Mouse (Mus musculus): ENCODE results near the gene Fam69a.
"Not testable (repeated sequence)": the region's sequence is repeated elsewhere in the genome, so short reads cannot be mapped to it uniquely, and the experiment has no call there.

Fam69a gene

DNA sequence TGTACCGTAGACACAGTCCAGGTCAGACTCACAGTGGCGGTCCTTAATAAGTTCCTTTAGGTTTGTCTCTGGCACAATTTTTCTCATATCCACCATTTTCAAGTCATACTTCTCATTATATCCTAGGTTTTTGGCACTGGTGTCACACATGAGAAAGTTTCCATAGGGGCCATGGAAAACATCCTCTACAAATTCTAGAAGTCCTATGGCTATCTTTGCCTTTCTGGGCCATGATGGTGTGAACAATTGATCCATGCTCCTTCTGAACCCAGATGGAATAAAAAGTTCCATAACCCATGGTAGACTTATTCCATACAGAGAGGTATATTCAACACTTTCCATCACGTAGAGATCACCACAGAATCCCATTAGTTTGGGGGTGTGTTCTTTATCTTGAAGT is 77.2 kb downstream of the Fam69a start:
- in situ Hi-C loops (cut with MboI, MseI) = no loop called here

DNA sequence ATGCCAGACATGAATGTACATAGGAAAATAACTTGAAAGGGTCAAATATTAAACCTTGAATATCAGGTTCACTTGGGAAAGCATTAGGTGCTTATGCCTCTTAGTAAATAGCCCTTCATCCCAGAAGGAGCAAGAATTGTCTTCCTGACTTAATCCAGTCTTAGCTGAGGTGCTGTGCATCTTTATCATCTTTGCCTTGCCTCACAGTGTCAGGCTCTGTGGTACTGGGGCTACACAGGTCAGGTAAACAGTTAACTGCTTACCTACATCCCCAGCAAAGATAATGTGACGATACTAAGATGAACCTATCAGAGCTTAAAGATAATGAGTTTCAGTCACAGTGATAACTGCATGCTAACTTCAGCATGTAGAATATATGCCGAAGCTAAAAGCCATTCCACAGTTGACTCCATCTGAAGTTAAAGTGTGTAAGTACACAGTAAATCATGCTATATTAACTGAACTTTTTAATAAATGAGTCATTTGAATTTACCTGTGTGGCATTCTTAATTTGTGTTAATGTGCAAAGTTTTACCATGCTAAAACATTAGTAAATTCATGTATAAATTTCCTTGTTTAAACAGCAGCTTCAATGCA is 78.3 kb downstream of the Fam69a start:
- in situ Hi-C loops (cut with MboI, MseI) = no loop called here

DNA sequence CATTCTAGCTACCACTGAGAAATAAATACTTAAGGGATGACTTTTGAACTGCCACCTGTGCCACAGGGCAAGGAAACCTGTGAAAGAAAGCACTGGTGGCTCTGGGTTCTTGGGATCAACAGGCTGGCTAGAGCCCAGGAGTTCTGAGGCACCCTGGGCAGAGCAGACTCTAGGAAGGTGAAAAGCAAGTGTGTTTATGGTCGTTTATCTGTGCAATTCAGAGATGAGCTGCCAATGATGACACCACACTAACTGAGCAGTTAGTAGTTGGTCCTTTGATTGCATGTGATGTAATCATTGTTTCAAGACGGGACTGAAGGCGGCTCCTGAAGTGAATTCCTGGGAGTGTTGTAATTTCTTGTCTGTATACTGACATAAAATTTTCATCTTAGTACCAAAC is 82.6 kb downstream of the Fam69a start:
- in situ Hi-C loops (cut with MboI, MseI) = no loop called here

DNA sequence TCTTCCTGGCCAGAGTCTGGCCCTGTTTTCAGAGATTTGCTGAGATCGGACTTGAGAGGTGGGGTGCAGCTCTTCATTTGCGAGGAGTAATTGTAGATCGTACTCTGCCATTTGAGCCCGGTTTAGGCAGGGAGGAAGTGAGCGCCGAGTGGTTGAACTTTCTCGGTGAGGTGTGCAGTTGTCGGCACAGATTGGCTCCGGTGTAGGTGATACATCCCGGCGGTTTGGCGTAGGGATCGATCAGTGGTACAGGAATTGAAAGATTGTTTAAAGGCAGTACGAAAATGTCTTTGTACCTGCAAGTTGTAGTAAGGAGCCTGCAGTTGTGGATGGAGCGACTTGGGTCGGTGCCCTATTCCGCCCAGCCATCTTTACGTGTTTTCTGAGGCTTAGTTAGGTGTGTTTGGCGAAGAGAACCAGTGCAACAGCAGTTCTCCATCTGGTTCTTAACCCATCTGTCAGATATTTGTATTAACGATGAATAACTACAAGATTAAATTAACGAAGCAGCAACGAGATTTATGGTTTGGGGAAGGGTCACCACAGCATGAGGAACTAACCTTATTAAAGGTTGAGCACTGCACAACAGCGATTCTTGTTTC is 85.8 kb downstream of the Fam69a start:
- in situ Hi-C loops (cut with MboI, MseI) = no loop called here

DNA sequence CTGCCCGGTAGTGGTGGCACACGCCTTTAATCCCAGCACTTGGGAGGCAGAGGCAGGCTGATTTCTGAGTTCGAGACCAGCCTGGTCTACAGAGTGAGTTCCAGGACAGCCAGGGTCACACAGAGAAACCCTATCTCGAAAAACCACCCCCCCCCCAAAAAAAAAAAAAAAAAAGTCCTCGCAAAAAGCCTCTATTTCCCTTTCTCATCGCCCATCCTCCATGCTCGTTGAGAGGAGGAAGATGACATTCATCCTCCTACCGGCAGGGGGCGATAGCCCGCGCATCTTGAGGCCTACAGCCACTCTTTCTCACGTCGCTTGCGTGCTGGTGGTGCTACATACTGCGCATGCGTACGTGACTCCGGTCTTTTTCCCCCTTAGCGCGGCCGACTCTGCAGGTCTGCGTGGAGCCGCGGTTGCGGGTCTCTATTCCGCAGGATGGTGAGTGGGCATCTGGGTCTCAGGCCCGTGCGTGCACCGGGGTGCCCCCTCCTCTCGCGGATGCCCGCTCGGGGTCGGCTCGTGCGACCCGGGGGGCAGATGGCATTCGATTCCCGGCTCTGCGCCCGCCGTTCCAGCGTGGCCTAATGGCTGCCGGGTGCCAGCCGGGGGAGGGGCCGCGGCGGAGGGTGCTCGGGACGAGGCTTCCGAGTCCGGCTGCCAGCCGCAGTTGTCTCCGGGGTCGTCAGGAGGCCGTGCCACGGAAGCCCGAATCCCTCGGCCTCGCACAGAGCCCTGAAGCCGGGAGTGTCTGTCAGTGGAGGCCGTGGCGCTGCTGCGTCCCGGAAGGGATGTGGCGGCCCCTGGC is 86.5 kb downstream of the Fam69a start, which contains the start of gene Rpl5:
Gene Rpl5, plus strand, starts transcription at position 297 of the 808 bp plus-strand sequence.
- in situ Hi-C loops (cut with MboI, MseI) = no loop called here

DNA sequence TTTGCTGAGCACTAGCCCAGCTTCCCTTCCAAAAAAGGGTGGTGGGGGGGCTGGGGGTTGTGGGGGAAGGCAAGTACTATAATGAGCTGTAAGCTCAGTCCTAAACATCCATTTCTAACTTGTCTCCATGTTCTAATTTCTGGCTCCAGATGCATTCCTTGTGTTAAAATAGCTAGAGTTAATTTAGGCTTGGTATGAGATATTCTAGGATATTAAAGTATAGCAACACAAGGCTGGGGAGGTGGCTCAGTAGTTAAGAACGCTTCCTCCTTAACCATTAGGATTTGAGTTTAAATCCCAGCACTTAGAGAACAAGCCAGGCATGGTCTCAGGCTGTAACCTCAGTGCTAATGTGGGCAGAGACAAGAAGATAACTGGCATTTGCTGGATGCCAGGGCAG is 90.6 kb downstream of the Fam69a start:
- in situ Hi-C loops (cut with MboI, MseI) = no loop called here

DNA sequence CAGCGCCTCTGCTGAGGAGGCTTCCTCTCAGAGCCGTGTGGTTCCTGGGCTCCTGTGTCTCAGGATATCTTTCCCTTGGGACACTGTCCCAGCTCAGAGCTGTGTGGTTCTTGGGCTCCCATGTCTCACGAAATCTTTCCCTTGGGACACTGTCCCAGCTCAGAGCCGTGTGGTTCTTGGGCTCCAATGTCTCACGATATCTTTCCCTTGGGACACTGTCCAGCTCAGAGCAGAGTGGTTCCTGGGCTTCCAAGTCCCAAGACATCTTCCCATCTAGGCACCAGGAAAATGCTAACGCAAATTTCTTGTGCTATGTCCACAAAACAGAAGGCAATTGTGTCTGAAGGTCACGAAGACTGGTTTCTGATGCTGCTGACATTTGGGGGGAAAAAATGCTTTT is 92.2 kb downstream of the Fam69a start:
- in situ Hi-C loops (cut with MboI, MseI) = no loop called here

DNA sequence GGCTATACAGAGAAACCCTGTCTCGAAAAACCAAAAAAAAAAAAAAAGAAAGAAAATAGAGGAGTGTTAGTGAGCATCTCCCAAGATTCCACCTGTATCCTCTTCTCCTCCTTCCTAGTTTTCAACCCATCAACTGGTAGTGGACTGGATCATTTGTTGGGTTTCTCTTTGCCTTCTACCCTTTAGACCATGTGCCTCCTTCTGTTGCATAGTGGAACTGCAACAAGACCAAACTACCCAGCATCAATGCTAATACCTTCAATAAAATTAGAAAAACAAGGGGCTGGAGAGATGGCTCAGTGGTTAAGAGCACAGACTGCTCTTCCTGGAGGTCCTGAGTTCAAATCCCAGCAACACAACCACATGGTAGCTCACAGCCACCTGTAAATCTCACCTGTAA is 95.4 kb downstream of the Fam69a start:
- in situ Hi-C loops (cut with MboI, MseI) = not testable (repeated sequence)

DNA sequence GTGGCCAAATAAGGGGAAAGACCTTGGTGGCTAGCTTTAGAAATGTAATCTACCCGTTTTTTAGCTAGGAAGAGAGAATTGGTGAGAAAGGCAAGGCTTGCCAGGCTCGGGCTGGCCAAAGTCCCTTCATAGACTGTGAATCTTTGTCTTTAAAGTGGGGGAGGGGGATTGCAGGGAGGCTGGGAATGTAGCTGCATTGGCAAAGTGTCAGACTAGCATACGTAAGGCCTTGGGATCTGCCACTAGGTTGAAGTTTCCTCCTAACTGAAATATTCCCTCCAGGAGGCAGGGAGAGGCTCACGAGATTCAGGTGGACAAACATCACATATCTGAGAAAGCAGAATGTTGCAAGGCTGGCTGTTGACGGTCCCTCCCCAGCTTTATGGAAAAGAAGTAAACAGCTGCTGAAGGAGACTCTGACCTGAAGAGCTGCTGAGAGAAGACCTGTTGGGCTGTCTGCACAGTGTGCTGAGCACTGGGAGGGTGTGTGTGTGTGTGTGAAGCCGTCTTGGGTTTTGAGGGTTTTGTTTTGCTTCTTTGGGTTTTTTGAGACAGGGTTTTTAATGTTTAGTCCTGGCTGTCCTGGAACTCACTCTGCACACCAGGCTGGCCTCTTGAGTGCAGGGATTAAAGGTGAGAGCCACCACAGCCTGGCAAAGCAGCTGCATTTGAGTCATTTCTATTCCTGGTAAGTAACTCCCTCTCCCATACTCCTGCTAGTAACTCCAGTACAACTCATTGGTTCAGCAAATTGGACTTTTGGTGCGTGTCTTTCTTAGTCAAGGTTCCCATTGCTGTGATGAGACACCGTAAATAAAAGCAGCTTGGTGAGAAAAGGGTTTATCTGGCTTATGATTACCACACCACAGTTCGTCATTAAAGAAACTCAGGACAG is 96.6 kb downstream of the Fam69a start:
- in situ Hi-C loops (cut with MboI, MseI) = no loop called here

DNA sequence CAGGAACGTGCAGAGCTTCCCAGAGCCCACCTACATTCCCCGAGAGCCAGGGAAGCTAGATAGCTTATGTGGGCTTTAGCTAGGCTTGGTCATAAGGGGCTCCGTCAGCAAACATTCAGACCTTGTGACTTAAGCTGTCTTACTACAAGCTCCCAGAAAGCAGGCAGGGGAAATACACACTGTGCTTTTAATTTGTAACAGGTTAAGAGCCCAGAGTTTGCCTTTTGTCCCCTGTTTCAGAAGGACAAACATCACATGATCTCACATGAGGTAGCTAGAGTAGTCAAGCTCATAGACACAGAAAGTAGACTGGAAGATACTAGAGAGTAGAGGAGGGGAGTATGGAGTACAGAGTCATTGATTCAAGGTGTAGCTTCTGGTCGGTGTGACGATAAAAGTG is 106.2 kb downstream of the Fam69a start:
- in situ Hi-C loops (cut with MboI, MseI) = loop anchor here (5.0 kb wide), 1 partner anchor 278 kb away; no protein-coding TSS in a partner anchor

DNA sequence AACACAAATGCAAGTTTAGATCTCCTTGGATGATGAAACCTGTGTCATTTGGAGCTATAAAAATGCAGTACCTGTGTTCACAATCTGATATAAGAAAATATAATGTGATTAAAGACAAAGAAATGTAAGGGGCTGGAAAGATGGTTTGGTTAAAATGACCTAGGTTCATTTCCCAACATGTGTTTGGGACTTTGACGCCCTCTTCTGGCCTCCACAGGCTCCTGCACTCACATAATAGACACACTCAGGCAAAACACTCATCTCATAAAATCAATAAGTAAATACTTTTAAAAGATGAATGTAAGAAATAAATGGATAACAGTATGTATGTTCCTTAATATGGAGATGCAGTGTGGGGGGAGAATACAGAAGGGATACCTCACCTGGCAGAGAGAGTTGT is 109.8 kb downstream of the Fam69a start:
- in situ Hi-C loops (cut with MboI, MseI) = no loop called here

DNA sequence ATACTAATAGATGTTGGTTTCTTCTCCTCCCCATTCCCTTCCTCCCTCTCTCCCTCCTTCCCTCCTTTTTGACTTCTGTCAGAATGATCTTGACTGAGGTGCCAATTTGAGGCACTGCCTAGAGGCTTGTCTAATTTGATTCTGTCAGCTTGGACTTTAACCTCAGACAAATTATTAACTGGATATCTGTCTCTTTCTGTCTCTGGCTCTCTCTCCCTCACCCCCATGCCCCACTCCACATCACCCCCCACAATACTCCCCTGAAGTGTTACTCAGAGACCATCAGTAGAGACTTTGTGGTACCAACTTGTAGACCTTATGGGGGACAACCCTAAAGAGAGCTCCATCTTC is 111.6 kb downstream of the Fam69a start:
- in situ Hi-C loops (cut with MboI, MseI) = no loop called here

DNA sequence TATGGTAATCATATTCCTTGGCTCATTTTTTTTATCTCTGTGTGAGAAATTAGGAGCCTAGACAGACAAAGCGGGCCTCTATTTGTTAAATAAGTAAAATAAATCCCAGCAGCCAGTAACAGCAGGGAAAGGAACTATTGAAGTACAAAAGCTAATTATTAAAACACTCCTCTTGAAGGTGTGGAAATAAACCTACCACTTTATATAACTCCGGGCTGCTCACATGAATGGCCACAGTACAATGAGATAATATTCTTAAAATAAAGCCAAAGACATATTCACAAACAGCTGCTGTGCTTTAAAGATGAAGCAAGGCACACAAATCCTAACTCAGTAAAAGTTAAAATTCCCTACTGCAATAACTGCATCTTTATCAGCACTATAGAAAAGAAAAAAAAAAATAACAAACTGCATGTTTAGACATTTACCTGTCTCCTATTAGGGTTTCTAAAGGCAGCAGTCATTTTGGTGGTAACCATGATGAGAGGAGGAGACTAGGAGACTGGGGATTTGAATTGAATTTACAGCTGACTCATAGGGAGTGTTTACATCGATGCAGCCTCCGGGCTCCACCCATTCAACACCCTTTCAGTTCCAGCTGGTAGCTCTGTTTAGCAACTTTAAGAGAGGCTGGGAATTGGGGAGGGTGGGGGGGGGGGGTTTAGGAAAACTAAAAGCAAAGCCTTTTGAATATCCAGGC is 112.2 kb downstream of the Fam69a start, which contains the start of gene Evi5:
Gene Evi5, minus strand, starts transcription at position 547 of the 700 bp plus-strand sequence.
- in situ Hi-C loops (cut with MboI, MseI) = no loop called here

DNA sequence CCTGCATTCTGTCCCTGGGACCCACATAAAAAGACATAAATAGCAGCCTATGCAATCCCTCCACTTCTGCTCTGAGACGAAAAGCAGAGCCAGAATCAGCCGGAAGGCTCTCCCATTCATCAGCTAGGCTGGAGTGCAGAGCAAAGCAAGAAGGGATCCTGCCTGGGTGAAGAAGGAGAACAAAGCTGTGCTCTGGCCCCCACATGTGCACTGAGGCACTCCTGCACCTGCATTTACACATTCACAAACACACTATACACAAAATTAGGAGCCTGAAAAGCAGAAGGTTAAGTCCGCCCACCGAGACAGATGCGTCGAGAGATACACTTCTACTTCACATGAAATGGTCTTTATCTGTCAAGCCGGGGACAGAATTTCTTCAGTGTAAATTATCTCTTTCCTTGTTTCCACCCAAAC is 113.0 kb downstream of the Fam69a start:
- in situ Hi-C loops (cut with MboI, MseI) = no loop called here

DNA sequence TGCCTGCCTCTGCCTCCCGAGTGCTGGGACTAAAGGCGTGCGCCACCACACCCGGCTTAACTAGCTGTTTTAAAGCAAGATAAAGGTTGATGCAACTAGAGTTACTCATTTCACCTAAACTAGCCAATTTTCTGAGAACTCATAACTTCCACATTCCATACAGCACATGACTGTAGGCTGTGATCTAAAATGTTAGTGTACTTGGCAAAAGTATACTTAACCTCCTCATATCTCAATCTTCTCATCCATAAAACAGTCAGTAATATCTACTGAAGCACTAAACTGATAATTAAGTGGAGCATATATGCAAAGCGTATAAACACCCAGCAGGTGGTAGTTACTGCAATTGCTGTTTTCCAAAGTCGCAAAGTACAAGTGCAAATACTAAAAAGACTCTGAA is 113.6 kb downstream of the Fam69a start:
- in situ Hi-C loops (cut with MboI, MseI) = no loop called here

DNA sequence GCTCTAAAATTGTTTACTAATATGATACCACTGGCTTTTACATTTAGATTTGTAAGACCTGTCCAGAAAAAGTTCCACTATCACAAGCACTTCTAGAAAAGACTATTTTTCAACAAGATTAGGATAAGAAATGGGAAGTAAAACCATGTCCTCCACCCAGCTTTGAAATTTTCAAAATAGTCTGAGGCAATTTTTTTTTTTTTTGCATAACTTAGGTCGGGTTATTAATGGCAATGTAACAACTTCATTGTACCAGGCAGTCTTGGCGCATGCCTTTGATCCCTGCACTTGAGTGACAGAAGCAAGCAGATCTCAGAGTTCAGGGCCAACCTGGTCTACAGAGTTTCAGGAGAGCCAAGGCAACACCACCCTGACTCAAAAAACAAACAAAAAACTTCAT is 117.2 kb downstream of the Fam69a start:
- in situ Hi-C loops (cut with MboI, MseI) = no loop called here

DNA sequence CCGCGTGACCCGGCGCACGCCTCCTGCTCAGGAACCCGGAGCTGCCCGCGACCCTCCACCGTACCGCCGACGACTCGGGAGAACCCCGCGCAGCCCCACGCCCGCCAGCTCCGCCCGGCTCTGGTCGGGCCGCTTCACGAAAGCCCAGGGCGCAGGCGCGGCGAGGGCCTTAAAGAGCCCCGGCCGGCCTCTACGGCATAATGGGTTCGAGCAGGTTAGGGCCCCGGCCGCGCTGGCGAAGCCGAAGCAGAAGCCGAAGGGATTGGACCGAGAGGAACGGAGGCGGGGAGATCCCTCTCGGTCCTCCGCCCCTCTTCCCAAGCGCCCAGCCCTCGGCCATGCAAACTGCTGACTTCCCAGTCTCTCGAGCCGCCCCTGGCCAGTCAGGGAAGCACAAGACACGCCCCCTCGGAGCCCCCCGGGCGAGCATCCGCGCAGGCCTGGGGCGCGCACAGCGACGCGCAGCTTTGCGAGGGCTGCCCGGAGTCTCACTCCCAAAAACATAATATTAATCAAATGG is 117.9 kb downstream of the Fam69a start:
- in situ Hi-C loops (cut with MboI, MseI) = no loop called here

DNA sequence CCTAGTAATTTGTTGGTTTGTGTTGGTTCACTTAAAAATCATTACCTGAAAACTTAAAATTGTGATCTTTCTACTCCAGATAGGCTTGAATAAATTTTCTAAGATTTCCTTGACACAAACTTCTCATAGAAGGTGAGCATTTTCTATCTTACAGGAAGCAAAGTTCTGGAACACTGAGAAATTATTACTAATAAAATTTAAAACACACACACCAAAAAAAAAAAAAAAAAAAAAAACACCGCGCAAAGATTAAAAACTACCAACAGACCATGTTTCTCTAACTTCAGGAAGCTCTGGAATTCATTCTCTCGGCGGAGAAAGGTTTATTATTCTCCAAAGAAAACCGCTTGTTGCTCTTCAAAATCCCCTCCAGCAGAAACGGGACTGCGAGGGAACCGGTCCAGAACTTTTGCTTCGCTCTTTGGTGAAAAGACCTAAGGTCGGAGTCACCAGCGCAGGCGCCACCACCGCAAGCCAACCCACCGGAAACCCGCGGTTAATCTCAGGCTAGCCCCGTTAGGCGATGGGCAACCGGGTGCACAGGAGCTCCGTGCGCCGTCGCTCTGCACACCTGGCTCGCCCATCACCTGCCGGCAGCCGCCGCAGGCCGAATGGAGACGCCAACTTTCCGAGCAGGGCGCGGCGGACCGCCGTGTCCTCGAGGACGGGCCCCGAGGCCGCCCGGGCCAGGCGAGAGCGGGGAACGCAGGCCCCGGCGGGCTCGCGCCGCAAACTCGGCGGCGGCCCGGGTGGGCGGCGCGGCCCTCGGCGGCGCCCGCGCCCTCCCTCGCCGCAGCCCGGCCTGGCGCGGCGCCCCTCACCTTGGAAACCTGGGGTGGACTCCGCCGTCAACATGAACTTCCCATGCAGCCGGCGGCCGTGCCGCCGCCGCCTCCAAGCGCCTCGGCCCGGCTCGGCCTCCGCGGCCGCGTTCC is 118.6 kb downstream of the Fam69a start:
- in situ Hi-C loops (cut with MboI, MseI) = no loop called here

DNA sequence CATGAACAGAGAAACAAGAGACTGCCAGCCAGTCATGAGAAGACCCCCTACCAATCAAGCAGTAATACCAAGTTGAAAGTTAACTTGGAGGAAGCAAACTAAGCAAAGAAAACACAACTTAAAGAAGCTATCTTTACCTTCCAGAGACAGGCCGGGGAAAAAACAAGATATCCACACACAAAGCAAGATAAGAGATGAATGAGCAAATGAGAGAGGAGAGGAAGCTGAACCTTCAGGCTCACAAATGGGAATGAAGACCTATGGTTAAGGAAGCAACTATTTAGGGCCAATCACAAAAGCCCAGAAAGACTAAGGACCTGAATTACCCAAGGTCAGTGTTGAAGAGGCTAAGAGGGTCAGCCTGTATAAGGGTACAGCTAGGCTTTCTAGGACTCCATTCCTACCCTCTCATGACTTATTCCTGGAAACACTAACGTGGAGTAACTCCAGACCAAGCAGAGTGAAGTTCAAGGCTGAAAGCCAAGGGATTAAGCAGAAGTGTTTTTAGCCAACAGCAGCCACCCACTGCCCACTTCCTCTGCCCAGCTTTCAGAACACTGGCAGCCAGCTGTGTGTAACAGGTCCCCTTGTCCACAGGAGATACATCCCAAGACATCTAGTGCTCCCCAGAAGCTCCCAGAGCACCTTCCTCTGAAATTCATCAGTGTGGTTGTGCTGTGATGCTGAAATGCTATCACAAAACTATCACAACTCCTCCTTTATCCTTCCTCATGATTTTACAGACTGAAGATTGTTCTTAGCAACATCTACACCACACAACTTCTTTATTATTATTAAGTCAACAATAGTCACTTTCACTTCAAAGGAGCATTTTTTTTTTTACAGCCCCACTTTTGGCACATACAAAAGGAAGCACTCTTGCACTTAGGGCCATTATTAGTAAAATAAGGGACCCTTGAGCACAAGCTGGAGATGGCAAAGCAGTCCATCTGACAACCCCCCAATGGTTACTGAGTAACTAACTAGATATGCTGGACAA is 120.5 kb downstream of the Fam69a start:
- in situ Hi-C loops (cut with MboI, MseI) = no loop called here

All from T-helper 2 cell (primary cell).